Comparison of ENCODE assay signal across 9 mouse cellular contexts in the genomic region with DNA sequence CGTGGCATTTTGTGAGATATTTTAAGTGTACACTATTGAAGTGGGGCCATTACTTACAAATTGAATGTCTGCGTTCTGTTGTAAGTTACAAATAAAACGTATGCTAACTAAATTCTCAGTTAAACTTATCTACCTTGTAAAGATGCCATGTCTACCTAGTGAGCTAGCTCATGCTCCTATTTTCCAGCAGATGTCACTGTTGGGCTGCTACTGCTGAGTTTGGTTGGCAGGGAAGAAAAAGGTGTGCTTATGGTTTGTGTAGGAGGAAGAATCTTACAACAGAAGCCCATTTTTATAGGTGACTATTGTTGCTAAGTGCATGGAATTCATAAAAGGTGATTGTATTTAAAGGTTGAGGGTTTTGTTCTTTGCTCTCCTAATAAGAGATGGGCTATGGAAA. TPM values are rescaled to one million over a fixed set of nuclear protein-coding genes. Genes with fewer than 3 reads are reported as not detected.
DNase-seq lines count a peak whose midpoint lies in the region; ATAC-seq and TF ChIP-seq lines count a peak whose summit lies in the region.
"Had no signal": no experiment of that assay in that cellular context is flagged by ENCODE, and none has a peak within 500 bp of the region (broad histone marks: within the 10 kb centered on the region; RNA-seq: fewer than 3 reads in every experiment).

No protein-coding gene starts in this region.

- no peaks in the 10 kb centered on the region for H3K27me3 ChIP-seq in limb, embryonic 11.5 days (ENCODE audit: control insufficient read depth, insufficient read depth, low read length)
- no peaks in the 10 kb centered on the region for H3K27me3 ChIP-seq in limb, embryonic 10.5 days (ENCODE audit: low read depth, poor library complexity, severe bottlenecking)
- H3K27me3 ChIP-seq in hindbrain, postnatal 0 days (ENCODE audit: insufficient read depth, low read length): no peaks in the 10 kb centered on the region

- peak; percentile 19 for DNase-seq in adrenal gland, postnatal 14 days
- no peak for DNase-seq in adrenal gland, adult 18-20 months (ENCODE audit: low spot score in 2 of 2)
- peak; percentile 32 for DNase-seq in limb, embryonic 11.5 days (ENCODE audit: low spot score)
- no peak for DNase-seq in limb, embryonic 10.5 days (ENCODE audit: low spot score)
- peak; percentile 83 for DNase-seq in brain, embryonic 14.5 days (ENCODE audit: low read depth)
- DNase-seq in hindbrain, postnatal 0 days (ENCODE audit: low spot score): peak; percentile 69
- DNase-seq in retina, postnatal 1 day: peak; percentile 64
- no peak for DNase-seq in gastrocnemius, postnatal 10 days

- H3K27ac ChIP-seq in limb, embryonic 11.5 days (replicated peaks; ENCODE audit: low read depth, low read length): no peak overlapping the region
- H3K27ac ChIP-seq in limb, embryonic 10.5 days: no peak overlapping the region
- no peak overlapping the region for H3K27ac ChIP-seq in hindbrain, postnatal 0 days

- no peak for ATAC-seq in limb, embryonic 11.5 days (ENCODE audit: insufficient number of reproducible peaks, low FRiP score, low TSS enrichment, low read depth)
- peak; percentile 62; the same call in 1 of the 2 replicates for ATAC-seq in hindbrain, postnatal 0 days

- 72% methylated on average over 3 of the region's 3 CpGs for WGBS in limb, embryonic 11.5 days
- WGBS in limb, embryonic 10.5 days: 72% methylated on average over 3 of the region's 3 CpGs
- 67% methylated on average over 3 of the region's 3 CpGs for WGBS in hindbrain, postnatal 0 days

- no peaks in the 10 kb centered on the region for H3K4me1 ChIP-seq in limb, embryonic 11.5 days (ENCODE audit: control insufficient read depth, insufficient read depth, low read length)
- no peaks in the 10 kb centered on the region for H3K4me1 ChIP-seq in limb, embryonic 10.5 days
- no peaks in the 10 kb centered on the region for H3K4me1 ChIP-seq in hindbrain, postnatal 0 days (ENCODE audit: insufficient read depth, low read length)

- no peak overlapping the region for H3K4me3 ChIP-seq in limb, embryonic 11.5 days (ENCODE audit: low read depth, low read length)
- H3K4me3 ChIP-seq in limb, embryonic 10.5 days: no peak overlapping the region
- H3K4me3 ChIP-seq in hindbrain, postnatal 0 days (ENCODE audit: low read length): no peak overlapping the region
- H3K4me3 ChIP-seq: myocyte had no signal

- TF ChIP-seq CTCF in brain, embryonic 14.5 days (IDR thresholded peaks at IDR 0.05; ENCODE audit: borderline replicate concordance, extremely low read depth, insufficient read depth, insufficient read length): peak; percentile 78; the same call in 1 of the 2 replicates
- TF ChIP-seq CTCF in hindbrain, postnatal 0 days (IDR thresholded peaks at IDR 0.05; ENCODE audit: low read depth): peak; percentile 90

- no peak overlapping the region for H3K4me2 ChIP-seq in limb, embryonic 11.5 days (ENCODE audit: low read depth, severe bottlenecking)
- H3K4me2 ChIP-seq in hindbrain, postnatal 0 days (ENCODE audit: low read depth, low read length): no peak overlapping the region

- TF ChIP-seq POLR2A in brain, embryonic 14.5 days (IDR thresholded peaks at IDR 0.05; ENCODE audit: borderline replicate concordance, extremely low read depth, insufficient read depth, insufficient read length, poor library complexity, severe bottlenecking): no peak

- no peaks in the 10 kb centered on the region for H3K9me3 ChIP-seq in limb, embryonic 11.5 days (ENCODE audit: control insufficient read depth, low read length)
- no peaks in the 10 kb centered on the region for H3K9me3 ChIP-seq in limb, embryonic 10.5 days (replicated peaks)
- no peaks in the 10 kb centered on the region for H3K9me3 ChIP-seq in hindbrain, postnatal 0 days (ENCODE audit: low read length)

- H3K9ac ChIP-seq in limb, embryonic 11.5 days (ENCODE audit: low read length): no peak overlapping the region
- no peak overlapping the region for H3K9ac ChIP-seq in hindbrain, postnatal 0 days (replicated peaks; ENCODE audit: low read length)

- H3K36me3 ChIP-seq in limb, embryonic 11.5 days (ENCODE audit: control insufficient read depth, insufficient read depth, low read length): no peaks in the 10 kb centered on the region
- H3K36me3 ChIP-seq in limb, embryonic 10.5 days: peaks cover 17% of the 10 kb centered on the region
- H3K36me3 ChIP-seq in hindbrain, postnatal 0 days (ENCODE audit: insufficient read depth, low read length): 0 out of 2 replicates have a peak, but pooled peaks cover 6% of the 10 kb centered on the region

RNA-seq across cellular contexts. Expression of a gene that starts 49.2 kb away (rescaled TPM):
- 31.9 and 35.0 TPM in 2 replicates for total RNA-seq in adrenal gland, postnatal 14 days (2021)
- 10 to 100 TPM; 32.1 to 34.2 TPM for total RNA-seq in adrenal gland, adult 18-20 months (2021)
- 18.6 and 21.1 TPM in 2 replicates for polyA plus RNA-seq in limb, embryonic 11.5 days (2014; fragmentation: Nextera tagmentation; extraction: Ambion mirVana)
- polyA plus RNA-seq in limb, embryonic 10.5 days (2016; fragmentation: Nextera tagmentation; extraction: Ambion mirVana): 23.2 and 24.5 TPM in 2 replicates
- 26.8 and 45.3 TPM in 2 replicates for polyA plus RNA-seq in brain, embryonic 14.5 days (2012; rRNA removed)
- total RNA-seq in hindbrain, postnatal 0 days (2014; rRNA removed): 50.6 and 53.8 TPM in 2 replicates
- polyA plus RNA-seq in hindbrain, postnatal 0 days (2015; fragmentation: Nextera tagmentation; extraction: Ambion mirVana): 15.2 and 15.7 TPM in 2 replicates
- 10 to 100 TPM; 16.6 to 22.1 TPM for total RNA-seq in gastrocnemius, postnatal 10 days (2021)

Comparison
In these comparisons a context has a peak if more than half of its experiments do, and no peak if none do; other contexts are left out.
1. DNase-seq: peak in adrenal gland, postnatal 14 days (single experiment), limb, embryonic 11.5 days (single experiment), brain, embryonic 14.5 days (single experiment), hindbrain, postnatal 0 days (single experiment) and retina, postnatal 1 day (single experiment); none in adrenal gland, adult 18-20 months (0 of 2), limb, embryonic 10.5 days (single experiment) and gastrocnemius, postnatal 10 days (single experiment).